Mouse (Mus musculus) thymus, adult 2 months (tissue): Measurements from ENCODE around the gene Padi4.

Experiments used
- CTCF ChIP-seq: fragments of 200-500 bp; IDR thresholded peaks from 2 replicates; pipeline ENCODE4 v1.5.1; 2012; ENCODE audit warnings: mild to moderate bottlenecking, control low read depth, low read length, moderate library complexity, borderline replicate concordance; ENCODE audit not compliant: control insufficient read depth, poor library complexity, insufficient read depth; ENCODE audit errors: extremely low read depth
- POLR2A ChIP-seq: fragments of 200-500 bp; IDR thresholded peaks from 2 replicates; pipeline ENCODE4 v1.6.1; 2012; ENCODE audit warnings: mild to moderate bottlenecking, low read length, control low read depth, moderate library complexity; ENCODE audit not compliant: control insufficient read depth, poor library complexity, insufficient read depth; ENCODE audit errors: extremely low read depth

- TF ChIP-seq CTCF, result no peak
- no peak for TF ChIP-seq POLR2A
Observed at GRCm38 (mm10) chr4:140771091-140771490, 2.9 kb downstream of the Padi4 start.
